Mouse (Mus musculus) CD8-positive naive resting alpha-beta T cell, adult 2 months (primary cell): ENCODE data around the gene Dgkz.

Experiments used
- DNase-seq, 2 experiments: peaks; one replicate each; pipeline ENCODE4 v3.0.0; 2022; ENCODE audit warnings: low read depth in 2 of 2, low spot score in 2 of 2

Dgkz gene

GRCm38 (mm10) chr2:91962864-91963401 lies 12.7 kb downstream of the Dgkz start:
- no peak for DNase-seq

- DNase-seq = peak in 1 of 2 experiments; percentile 39
Observed at GRCm38 (mm10) chr2:91961901-91962761, 13.5 kb downstream of the Dgkz start.

- no peak for DNase-seq
Observed at GRCm38 (mm10) chr2:91960459-91960858, 15.2 kb downstream of the Dgkz start.

GRCm38 (mm10) chr2:91959544-91960410 lies 15.9 kb downstream of the Dgkz start:
- no peak for DNase-seq

GRCm38 (mm10) chr2:91958701-91959457 lies 16.8 kb downstream of the Dgkz start:
- DNase-seq = no peak

GRCm38 (mm10) chr2:91958049-91958448 lies 17.6 kb downstream of the Dgkz start:
- DNase-seq = no peak

- DNase-seq = no peak
Observed at GRCm38 (mm10) chr2:91957096-91957495, 18.6 kb downstream of the Dgkz start.

GRCm38 (mm10) chr2:91955875-91956274 lies 19.8 kb downstream of the Dgkz start:
- no peak for DNase-seq

- no peak for DNase-seq
Observed at GRCm38 (mm10) chr2:91955121-91955591, 20.5 kb downstream of the Dgkz start.

- DNase-seq = no peak
Observed at GRCm38 (mm10) chr2:91953825-91954224, 21.8 kb downstream of the Dgkz start.

GRCm38 (mm10) chr2:91950275-91951085 lies 25.2 kb downstream of the Dgkz start:
- peak in 1 of 2 experiments; percentile 35 for DNase-seq

- DNase-seq = no peak
Observed at GRCm38 (mm10) chr2:91949411-91950274, 26.0 kb downstream of the Dgkz start.

- no peak for DNase-seq
Observed at GRCm38 (mm10) chr2:91948792-91949241, 26.8 kb downstream of the Dgkz start.

- DNase-seq = no peak
Observed at GRCm38 (mm10) chr2:91948151-91948509, 27.5 kb downstream of the Dgkz start.

- no peak for DNase-seq
Observed at GRCm38 (mm10) chr2:91947397-91948150, 28.1 kb downstream of the Dgkz start.

- DNase-seq = no peak
Observed at GRCm38 (mm10) chr2:91946836-91947235, 28.8 kb downstream of the Dgkz start.

GRCm38 (mm10) chr2:91945483-91945882 lies 30.2 kb downstream of the Dgkz start, which contains the start of gene Gm9821:
TSS of gene Gm9821 (plus strand) at chr2:91945703.
- no peak for DNase-seq
